Mouse (Mus musculus) MN1 (cell line): ENCODE results near the gene Prss54.
A peak's percentile ranks its signal among the peaks of the same experiment; 100 is the strongest.

Experiments used
- DNase-seq: peaks from one replicate; pipeline ENCODE4 v3.0.0-alpha.2; 2016; ENCODE audit warnings: low spot score

The Prss54 gene

DNA sequence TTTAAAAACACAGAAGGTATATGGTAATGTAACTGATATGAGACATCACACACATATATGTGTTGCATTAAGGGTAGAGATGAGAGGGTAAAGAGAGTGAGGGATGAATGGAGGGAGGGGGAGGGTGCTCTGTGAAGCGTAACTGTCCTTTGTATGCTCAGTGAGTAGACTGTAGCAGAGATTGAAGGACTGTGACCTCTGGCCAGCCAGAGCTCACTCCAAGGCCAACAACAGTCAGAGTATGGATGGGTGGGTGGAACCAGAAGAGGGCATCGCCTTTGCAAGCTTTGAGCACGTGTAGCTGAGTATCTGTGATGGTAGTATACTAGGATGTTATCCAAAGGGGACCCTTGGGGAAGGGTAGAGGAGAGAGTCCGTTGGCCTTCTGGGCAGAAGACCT lies 24.6 kb downstream of the Prss54 start:
- no peak for DNase-seq

DNA sequence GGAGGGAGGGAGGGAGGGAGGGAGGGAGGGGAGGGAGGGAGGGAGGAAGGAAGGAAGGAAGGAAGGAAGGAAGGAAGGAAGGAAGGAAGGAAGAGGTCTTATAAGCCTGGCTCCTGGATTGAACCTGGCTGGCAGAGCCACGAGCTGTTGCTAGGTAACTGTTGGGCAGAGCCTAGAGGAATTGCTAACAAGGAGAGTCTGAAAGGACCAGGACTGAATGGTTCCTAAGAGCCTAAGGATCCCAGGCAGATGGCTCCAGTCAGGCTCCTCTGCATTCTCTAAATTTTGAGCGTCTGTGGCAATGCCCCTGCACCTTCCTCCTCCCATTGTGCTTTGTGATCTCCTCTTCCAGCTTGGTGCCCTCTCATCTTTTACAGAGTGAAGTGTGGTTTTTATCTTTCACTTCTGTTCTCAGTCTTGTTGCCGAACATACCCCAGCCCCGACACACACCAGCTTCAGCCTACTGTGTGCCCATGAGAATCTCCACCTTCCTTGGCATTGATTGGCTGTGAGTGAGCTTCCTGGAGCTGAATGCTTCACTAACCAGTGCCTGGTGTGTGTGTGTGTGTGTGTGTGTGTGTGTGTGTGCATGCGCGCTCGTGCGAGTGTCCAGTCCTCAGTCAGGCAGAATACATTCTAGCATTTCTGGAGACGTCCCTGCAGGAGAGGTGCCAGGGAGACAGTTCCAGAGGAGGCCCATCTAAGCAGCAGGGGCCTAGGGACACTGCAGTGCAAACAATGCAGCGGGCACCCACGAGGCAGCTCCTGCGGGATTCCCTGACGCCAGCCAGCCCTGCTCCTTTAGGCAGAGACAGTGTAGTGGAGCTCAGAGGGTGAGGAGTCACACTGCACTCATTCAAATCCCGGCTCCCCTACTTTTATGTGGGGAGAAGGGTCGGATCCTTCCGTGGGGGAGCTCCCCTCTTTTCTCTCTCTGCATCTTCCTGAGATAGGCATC lies 26.0 kb downstream of the Prss54 start:
- no peak for DNase-seq

DNA sequence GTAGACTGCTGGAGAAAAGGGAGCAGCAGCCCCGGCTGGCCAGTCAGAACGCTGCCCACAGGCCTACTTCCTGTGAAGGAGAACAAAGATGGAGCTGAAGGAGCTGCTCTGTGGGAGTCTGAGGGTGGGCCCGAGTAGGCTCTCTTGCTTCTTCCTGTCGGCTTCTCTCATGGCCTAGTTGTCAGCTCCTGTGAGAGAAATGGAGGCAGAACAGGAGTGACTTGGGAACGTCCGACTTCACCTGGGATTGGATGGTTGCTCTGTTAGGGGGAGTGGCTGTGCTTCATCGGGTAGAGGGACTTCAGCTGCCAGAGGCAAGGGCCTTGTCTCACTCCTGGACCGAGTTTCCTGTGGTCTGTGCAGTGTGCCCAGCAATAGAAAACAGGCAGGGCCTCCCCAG lies 28.2 kb downstream of the Prss54 start:
- no peak for DNase-seq

DNA sequence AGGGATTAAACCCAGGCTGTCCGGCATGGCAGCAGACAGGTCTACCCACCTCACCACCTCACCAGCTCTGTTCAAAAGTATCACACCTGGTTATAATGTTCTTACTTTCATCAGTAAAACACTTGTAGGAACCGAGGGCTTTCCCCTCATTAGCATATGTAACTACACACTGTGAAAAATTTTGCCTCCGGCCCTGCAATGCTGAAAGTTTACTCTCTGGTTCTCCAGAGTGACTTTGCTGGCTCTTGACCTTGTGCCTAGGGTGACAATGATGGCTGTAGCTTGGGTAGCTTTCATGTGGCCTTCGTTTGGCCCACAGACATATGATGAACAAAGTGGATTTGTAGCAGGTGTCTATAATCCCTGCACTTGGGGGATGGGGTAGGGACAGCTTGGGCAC lies 29.2 kb downstream of the Prss54 start:
- DNase-seq, result no peak

DNA sequence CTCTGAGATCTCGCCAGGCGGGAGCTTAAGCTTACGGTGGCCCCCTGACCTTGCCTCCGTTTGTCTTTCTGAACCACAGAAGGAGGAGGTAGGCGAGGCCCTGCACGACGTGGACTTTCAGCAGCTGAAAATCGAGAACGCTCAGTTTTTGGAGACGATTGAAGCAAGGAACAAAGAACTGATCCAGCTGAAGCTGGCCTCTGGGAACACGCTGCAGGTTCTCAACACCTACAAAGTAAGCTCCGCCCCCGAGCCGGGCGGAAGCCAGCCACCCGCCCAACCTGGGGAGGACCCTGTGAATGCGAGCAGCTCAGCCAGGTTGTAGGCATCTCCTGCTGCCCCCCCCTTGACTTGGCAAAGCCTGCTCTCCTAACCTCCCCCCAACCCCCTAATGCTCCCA lies 30.3 kb downstream of the Prss54 start:
- no peak for DNase-seq

DNA sequence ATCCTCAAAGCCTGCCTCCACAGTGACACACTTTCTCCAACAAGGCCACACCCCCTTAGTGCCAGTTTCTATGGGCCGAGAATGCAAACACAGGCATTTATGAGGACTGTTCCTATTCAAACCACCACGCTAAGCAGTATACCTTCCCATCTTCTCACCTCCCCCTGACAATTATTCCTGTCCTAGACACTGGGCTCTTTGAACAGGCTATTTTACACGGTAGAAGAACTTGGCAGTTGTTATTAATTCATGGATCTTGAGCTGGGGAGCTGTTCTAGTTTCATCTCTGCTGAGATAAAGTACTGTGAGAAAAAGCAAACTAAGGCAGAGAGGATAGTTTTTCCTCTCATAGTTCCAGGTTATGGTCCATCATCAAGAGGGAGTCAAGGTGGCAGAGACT lies 33.1 kb downstream of the Prss54 start:
- DNase-seq, result no peak

DNA sequence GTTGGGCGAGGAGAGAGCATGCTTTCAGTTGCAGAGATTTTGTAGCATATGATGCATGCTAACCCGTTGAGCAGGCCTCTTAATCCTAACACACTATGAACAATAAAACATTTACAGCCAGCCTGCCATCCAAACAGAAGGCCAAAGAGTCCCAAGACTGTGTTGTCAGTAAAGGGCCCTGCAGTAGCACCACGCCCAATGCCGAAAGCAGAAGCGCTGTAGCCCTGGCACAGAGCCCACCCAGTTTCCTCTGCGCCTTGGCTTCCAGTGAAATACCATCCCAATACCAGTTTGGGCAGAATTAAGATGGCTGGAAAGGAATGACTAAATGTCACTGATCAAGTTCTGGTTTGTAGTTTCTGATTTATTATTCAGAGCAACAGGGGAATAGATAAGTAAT lies 33.9 kb downstream of the Prss54 start:
- DNase-seq, result no peak

DNA sequence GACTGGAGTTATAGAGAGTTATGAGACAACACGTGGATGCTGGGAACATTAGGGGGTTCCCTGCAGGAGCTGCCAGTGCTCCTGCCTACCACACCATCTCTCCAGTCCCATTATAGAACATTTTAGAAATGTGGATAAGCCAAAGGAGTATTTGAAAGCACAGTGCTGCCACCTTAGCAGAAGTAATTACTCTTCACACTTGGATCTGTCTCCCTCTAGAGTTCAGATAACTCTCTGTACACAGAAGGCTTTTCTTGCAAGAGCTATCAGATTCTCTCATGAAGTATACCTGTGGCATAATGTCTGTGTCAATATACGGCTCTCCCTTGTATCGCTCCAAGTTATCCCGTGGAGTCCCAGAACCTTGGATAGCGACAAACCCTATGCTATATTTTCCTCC lies 36.7 kb downstream of the Prss54 start:
- DNase-seq, result no peak

DNA sequence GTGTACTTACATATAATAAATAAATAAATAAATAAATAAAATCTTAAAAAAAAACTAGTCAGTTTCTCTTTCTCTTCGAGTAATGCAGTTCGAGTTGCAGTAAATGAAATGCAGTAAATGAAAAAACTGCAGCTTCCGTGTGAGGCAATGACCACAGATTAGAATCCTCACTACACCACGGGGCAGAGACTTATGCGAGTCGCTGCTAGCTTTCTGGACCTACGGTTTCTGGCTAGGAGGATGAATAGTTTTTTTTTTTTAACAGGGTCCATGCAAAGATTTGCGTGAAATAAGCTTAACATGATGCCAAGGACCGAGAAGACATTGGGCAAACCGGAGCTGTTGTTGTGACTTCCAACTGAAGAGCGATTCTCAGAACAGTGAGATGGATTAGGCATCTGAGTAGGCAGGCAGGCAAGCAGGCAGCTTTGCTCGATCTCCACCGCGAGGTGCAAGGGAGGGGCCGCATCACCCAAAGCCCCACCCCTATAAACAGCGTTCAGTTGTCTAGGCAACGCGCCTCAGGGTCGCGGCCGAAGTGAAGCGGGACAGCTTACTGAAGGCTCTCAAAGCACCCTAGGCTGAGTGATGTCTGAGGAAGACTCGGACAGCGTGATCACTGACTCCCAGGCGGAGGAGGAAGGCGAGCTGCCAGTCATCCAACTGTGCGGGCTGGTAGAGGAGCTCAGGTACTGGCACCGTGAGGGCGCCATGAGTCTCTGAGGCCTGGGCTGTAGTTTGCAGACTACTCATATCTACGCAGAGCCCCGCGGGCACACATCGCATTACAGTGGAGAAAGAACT lies 42.4 kb downstream of the Prss54 start, which contains the start of gene Ccdc113:
Gene Ccdc113 (plus strand): TSS at position 502 of the 804 bp plus-strand sequence.
- DNase-seq, result peak; percentile 24

DNA sequence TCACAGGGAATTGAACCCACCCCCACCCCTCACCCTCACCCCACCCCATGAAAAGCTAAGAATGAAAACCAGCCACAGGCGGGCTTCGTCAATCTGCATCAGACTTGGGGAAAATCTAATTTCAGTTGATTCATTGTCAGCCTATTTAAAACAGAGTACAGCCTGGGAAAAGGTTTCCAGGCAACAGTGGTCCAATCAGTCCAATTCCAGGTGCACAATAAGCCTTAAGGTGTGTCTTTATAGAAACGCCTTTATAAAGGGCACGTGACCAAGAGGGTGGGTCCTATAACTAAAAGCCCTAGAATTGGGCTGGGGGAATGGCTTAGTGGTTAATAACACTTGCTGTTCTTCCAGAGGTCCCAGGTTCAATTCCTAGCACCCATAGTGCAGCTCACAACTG lies 43.9 kb downstream of the Prss54 start:
- DNase-seq, result no peak

DNA sequence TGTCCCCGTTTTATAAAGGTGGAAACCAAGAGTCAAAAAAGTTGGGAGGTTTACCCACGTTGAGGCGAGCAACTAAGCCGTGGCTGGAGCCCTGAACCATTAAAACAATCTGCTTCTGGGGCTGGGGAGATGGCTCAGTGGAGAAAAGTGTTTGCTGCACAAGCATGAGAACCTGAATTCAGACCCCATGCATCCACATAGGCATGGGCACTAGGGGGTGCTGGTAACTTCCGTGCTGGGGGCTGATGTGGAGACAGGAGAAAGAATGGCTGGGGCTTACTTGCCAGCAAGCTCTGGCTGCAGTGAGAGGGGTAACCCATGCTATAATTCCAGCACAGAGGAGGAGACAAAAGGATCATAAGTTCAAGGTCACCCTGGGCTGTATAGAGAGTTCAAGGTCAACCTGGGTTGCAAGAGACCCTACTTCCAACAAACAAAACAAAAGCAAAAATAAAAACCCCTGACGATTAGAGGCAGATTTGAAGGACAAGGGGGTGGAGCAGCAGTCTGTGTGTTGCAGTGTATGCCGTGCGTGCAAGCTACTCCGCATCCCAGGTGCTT lies 47.3 kb downstream of the Prss54 start:
- DNase-seq, result no peak

DNA sequence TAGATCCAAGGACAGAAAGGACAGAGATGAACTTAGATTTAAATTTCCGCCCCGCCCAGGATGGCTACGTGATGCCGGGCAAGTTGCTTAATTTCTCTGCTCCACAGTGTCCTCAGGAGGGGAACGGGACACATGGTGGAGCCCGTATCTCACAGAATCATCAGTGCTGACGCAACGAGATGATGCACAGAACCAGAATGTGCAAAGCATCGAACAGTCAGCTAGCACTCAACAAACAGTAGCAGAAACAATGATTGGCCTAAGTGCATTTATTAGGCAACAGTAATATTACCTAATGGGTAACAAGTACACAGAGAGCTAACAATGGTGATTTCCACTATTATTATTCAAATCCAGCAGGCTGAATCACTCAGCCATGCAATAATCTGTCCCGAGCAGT lies 47.9 kb downstream of the Prss54 start:
- DNase-seq, result peak; percentile 18

DNA sequence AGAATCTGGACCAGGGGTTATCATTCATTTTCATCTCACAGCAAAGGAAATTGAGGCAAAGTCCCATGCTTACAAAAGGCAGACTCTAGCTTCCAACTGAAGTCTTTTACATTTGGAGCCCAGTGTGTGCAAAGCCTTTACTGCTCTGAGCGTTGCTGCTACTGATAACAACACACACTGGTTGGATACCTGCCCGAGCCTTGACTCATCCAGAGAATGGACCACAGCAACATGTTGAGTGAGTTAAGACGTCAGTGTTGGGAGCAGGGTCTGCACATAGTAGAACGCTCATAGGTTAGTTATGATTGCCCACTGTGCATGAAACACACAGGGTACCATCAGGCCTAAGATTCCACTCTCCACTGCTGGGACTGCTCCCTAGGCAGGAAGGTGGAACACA lies 52.1 kb downstream of the Prss54 start:
- DNase-seq, result no peak

DNA sequence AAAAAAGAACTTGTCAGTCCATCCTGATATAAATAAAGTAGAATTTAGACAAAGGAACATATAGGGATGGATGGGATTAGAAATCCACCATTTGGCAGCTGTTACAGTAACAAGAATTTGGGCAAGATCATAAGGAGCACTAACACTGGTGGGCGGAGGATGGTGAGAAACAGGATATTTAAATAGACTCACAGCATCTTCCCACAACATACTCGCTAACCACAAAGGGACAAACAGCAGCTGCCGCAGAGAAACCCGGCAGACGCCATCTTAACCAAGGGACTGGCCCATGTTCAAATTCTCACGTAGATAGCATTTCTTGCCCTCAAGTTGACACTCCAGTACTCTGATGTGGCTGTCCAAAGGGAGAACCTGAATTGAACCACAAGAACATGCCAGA lies 59.2 kb downstream of the Prss54 start:
- DNase-seq, result no peak

DNA sequence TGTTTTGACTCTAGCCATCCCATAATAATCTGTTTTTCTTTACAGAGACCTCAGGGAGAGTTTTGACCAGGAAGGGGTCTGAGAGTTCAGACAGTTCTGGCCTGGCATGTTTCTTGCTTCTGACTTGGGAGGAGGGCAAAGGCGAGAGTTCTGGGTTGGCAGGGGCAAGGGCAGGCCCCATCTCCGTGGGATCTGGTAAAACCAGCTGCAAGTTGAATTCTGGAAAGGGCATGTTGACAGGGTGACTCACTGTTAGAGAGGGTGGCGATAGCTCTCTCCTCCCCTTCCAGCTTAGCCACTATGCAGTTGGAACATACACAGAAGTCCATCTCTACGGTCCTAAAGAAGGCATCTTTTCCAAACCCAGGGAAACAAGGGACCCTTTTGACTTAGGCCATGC lies 62.9 kb downstream of the Prss54 start:
- no peak for DNase-seq

DNA sequence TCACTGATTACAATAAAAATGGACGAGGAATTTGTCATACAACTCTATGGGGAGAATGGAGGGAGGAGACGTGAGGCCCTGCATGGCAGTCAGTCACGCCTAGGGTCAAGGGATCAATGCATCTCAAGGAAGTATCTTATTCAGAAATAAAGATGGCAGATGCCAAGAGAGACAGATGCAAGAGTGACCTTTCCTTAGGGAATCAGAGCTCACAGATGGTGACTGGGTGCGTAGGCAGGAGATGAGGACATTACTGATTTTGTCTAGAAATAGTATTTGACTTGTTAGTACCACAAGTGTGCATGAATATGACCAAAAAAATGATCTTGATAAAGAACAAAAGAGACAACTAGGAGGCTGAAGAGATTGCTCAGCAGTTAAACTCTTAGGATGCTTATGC lies 63.9 kb downstream of the Prss54 start:
- no peak for DNase-seq
